Mouse (Mus musculus) brain, adult 2 months (tissue): ENCODE data around the gene Tbck.
A peak's percentile ranks its signal among the peaks of the same experiment; 100 is the strongest.

Source experiments
- DNase-seq: peaks from one replicate; pipeline ENCODE4 v3.0.0; 2011; ENCODE audit warnings: low read depth, low spot score

The Tbck gene

DNA sequence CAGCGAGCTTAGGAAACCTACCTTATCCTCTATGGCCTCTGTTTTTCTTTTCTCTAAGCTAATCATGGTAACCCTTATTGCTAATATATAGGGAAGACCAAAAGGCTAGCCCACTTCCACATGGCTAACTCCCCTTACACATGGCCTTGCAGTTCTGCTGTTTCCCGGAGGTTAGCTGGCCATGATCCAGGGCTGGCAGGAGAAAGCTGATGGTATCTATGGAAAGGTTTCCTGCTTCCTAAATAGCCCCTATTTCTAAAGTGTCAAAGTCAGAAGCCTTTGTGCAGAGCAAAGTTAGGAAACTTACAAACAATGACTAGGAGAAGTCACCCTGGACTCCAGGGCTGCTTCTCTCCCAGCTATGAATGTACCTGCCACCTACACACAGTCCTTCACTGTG lies 184.9 kb downstream of the Tbck start:
- DNase-seq = no peak

DNA sequence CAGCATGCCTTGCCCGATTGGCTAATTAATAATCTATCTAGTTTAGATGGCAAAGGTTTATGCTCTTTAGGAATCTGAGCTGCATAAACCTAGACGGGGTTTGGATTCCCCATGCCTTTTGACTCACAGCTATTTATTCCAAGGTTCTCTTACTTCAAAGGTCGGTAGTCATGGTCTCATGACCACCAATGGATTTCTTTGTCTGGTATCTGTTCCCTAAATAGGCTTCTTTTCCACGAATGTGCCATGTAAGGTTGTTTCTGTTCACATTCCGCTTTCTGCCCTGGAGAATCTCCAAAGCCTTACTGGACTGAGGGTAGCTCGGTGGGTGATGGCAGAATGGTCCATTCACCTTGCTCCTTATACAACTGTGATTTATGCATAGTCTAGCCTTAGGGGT lies 186.1 kb downstream of the Tbck start:
- DNase-seq = peak; percentile 25

DNA sequence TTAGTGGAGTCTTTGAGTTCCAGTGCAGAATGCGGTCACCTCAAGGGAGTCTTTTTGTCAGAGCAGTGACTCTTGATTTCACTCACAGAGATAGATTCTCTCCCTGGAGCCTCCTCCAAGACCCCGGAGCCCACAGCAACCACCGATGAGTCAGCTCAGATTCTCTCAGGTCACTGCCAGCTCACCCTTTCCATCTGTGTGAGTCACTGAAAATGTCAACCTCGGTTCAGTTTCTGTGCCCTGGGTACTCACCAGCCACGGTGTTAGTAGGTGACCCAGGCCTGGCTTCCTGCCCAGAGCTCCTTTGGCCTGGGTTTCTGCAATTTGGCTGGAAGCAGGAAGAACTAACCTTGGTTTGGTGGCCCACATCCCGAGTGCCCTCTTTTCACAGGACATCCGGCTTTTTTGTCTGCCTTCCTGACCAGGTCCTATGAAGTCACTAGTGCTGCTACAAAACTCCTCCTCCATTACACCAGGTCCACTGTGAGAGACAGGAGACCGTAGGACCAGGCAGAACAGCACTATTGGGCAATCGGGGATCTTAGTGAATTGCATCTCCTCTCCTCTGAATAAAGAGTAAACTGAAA lies 187.5 kb downstream of the Tbck start:
- peak; percentile 47 for DNase-seq

DNA sequence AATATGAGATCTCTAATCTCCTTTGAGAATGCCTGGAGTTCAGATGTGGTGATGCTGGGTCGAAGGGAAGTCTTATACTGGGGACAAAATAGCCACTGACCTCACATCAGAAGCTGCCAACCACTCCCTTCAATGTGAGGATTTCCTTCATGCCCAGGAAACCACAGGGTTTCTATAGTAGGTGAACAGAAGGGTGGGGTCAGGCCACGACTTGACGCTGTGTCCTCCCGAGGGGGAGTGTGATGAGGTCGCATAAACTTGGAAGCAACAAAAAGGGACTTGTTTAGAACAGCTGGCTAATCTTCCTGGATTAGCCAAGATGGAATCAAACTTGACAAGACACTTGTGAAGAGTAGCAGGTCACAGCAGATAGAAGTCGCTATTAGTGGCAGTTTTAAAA lies 189.3 kb downstream of the Tbck start:
- no peak for DNase-seq

DNA sequence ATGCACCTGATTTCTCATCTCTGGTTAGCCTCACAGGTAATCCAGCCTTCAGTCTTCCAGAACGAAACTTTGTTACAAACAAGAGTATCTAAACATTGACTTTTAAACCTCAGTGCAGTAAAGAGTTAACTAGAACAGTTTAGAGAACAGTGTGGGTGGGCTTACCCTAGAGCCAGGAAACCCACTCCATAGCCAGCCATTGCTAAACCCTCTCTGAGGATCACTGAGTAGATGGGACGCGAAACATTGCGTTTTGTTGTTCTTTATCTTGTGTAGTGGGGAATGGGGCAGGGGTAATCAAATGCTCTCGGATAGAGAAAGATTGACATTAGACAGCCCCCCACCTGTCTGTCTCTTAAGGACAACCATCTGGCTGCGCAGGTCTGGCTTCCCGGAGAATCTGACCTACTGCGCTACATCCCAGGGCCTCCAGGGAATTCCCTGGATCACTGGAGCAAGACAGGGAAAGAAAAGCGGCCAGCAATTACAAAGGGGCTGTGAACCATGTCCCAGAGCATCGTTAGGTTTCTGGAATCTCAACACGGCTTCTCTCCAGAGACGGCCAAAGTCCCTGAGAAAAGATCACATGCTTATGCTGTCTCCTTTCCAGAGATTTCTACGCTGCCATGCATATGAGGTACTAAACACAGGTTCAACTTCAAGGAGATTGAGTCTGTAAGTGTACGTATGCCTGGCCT lies 192.2 kb downstream of the Tbck start:
- no peak for DNase-seq

DNA sequence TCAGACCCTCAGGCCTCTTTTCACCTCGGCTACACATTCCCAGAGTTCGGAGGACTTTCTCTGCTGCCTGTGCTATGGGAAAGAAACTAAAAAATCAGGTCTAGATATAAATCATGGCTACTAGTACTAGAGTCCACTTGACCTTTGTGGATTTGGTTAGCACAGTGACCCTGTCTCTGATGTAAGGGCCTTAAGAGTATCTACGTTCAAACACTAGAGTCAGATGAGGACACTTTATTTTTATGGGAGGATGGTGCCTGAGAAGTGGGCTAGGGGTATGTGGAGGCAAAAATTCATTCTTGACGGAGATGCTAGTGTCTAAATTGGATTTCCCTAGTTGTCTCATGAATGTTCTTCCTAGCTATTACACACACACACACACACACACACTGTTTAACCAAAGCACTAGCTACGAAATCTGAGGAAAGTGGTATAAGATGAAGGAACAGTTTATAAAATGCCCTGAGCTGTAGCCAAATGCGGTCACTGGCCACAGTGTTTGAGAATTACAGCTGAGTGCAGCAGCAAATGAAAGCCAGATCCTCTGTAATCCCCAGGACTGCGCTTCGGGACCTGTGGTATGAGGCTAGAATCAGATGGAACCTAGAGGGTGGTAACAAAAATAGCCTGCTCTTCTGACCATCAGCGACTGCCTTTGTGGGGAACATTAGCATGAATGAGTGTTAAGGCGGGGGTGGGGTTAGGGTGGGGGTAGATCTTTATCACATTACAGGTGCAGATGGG lies 193.2 kb downstream of the Tbck start:
- no peak for DNase-seq

DNA sequence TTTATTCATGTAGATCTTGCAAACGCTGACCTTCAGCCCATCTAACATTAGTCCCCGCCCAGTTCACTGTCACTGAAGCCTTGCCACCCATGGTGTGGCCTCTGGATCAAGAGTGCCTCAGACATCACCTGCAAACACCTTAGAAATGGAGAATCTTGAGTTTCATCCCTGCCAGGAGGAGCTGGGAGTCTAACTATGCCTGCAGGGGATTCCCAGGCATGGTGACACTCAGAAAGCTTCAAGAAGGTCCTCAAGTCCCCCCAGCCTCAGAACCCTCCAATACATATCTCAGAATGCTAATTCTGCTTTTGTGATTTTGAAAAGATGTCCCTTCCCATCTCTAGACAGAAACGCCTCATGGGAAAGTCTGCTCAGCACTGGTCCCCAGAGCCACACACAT lies 196.4 kb downstream of the Tbck start:
- DNase-seq = no peak

DNA sequence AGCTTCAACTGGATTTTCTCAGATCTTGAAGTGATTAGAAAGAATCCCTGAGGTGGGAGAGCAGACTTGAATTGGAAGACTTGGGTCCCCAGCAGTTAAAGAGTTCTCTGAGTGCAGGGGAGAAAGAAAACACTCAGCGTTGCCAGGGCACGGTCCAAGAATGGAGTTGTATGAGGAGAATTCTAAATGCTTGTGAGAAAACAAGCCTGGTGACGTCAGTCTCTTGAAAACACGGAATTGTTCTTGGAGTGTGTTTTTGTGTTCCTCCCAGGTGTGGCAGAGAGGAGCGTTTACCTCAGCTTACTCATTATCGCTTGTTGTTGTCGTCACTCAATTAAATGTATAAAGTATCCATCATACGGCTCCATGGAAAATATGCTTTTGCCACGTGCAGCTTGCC lies 196.9 kb downstream of the Tbck start:
- DNase-seq = no peak

DNA sequence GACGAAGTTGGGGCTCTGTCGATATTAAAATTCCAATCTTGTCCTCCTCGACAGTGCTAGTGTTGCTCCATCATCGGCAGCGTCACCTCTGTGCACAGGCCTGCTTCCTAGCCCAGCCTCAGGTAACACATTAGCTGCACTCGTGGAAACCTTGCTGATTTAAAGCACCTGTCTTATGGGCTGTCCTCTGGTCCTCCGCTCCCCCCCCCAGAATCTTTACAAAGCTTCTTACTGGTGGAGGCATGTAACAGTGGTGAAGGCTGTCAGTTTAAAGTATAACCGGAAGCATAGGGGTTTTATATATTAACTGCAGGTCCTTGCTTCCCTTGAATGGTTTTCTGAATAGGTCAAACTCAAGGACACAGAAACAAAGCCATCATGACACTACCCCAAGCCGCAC lies 199.3 kb downstream of the Tbck start:
- no peak for DNase-seq

DNA sequence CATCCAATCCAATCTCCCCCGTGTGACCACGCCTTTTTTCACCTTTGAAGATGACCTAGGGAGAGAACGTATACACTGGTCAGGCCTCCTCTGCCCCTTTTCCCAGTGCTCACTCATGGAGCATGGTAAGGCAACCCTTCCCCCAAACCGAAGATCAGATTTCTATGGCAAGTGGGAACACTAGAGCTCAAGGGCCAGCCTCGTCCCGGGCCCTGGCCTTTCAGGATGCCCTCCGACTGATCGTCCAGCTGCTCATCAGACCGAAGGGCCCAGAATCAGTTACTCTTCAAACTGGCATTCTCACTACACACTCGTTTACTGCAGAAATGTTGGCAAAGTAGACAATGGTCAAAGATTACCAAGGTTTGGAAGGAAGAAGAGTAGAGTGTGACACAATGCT lies 200.5 kb downstream of the Tbck start:
- no peak for DNase-seq

DNA sequence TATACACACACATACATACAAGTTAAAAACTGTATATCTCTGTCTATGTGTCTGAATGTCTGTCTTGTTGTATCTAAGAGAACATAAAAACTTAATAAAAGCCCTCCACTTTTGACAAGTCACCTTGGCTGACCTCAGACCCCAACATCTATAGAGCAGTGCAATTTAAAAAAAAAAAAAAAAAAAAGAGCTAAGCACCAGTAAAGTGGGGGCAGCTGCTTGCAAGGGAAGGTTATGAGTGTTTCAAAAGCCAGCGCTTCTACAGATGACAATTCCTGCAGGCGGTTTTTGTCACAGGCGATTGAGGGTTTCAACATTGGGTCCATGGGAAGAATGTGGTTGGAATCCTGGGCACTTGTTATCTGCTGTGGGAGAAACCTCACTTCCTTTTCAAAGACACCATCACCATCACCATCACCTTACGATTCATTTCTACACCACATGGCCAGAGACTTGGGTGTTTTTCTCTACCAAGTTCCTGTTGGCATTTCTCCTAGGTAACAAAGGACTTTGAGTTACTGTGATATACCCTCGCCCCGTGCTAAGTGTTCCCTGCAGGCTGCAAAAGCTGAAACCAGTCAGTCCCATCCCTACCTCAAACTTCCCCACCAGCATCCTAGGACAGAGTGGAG lies 202.6 kb downstream of the Tbck start:
- no peak for DNase-seq

DNA sequence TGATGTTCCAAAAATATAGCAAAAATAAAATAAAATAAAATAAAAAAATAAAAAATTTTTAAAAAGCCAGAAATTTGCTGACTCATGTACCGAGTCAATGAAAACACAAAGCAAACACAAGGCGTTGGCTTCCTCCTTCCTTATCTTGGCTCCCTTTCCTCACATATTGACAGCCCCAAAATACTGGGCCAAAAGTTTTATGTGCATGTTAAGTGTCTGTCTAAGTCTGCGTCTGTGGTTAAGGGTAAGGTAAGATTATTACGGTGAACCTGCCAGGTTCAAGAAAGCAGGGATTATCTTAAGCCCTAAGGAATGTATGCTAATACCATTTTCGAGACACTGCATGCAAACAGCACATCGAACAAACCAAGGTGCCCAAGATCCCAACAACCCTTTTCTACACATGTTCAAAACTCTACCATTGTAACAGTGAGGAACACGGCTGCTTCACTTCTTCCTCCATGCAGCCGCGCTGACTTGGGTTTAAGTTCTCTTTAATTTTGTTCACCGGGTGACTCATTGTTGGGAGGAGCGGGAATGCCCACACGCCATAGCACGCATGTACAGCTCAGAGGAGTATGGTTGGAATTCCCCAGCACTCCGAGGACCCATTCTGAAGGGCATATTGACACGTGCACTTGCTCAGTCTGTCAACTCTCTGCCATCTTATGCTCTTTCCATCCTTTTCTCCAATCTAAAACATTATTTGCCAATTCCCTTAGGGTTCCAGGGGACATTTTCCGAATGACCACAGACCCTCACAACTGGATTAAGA lies 203.3 kb downstream of the Tbck start:
- DNase-seq = no peak
